Mouse (Mus musculus): ENCODE measurements at regions not wholly inside any gene's neighbourhood (a gene's known extent, or its start where the extent isn't known, plus 50 kb on each side); places are given as distances from the start of the nearest gene placed in this dataset.

- Histone ChIP-seq H3K4me1 (no peaks in the 10 kb centered on the region), H3K27ac (no peak overlapping the region), H3K9me3 (peaks cover 9% of the 10 kb centered on the region; the same call in 1 of the 2 replicates), H3K36me3 (no peaks in the 10 kb centered on the region), H3K27me3 (ENCODE audit: insufficient read depth, poor library complexity, severe bottlenecking) (no peaks in the 10 kb centered on the region), H3K4me3 (no peak overlapping the region)
- no peak for DNase-seq (ENCODE audit: low spot score)
- 25% methylated on average over 3 of the region's 3 CpGs for WGBS
Measured at GRCm38 (mm10) chr2:168371245-168371644, 89.7 kb upstream of the Kcng1 start.

DNA sequence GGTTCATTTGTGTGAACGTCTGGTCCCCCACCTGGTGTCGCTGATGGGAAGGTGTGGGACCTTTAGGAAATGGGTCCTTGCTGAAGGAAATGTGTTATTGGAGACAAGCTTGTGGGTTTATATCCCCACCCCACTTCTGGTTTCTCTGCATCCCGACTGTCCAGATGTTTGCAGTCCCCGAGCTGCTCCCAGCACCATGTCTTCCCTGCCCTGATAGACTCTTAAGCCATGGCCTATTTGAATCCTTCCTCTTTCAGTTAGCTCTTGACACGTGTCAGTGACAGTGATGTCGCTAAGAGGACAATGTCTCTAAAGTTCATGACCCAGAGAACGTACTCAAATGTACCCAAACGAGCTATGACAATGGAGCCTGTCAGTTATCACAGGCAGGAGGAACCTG lies 77.7 kb upstream of the Kcng1 start:
- Histone ChIP-seq H3K9me3 (no peaks in the 10 kb centered on the region), H3K27ac (no peak overlapping the region), H3K27me3 (ENCODE audit: insufficient read depth, poor library complexity, severe bottlenecking) (peaks cover 41% of the 10 kb centered on the region; the same call in 1 of the 2 replicates), H3K4me3 (no peak overlapping the region), H3K4me1 (no peaks in the 10 kb centered on the region), H3K36me3 (no peaks in the 10 kb centered on the region)
- WGBS = 56% methylated on average over 8 of the region's 8 CpGs
- no peak for DNase-seq (ENCODE audit: low spot score)

- no peak overlapping the region for H3K27ac ChIP-seq
- no peaks in the 10 kb centered on the region for H3K9me3 ChIP-seq
- WGBS = 76% methylated on average over 6 of the region's 6 CpGs
- peaks cover 43% of the 10 kb centered on the region; the same call in 1 of the 2 replicates for H3K27me3 ChIP-seq (ENCODE audit: insufficient read depth, poor library complexity, severe bottlenecking)
- H3K36me3 ChIP-seq = no peaks in the 10 kb centered on the region
- no peak overlapping the region for H3K4me3 ChIP-seq
- H3K4me1 ChIP-seq = no peaks in the 10 kb centered on the region
- no peak for DNase-seq (ENCODE audit: low spot score)
Measured at GRCm38 (mm10) chr2:168358551-168358950, 77.0 kb upstream of the Kcng1 start.

GRCm38 (mm10) chr2:168357815-168358214 lies 76.3 kb upstream of the Kcng1 start:
- H3K4me3 ChIP-seq = no peak overlapping the region
- H3K27me3 ChIP-seq (ENCODE audit: insufficient read depth, poor library complexity, severe bottlenecking) = peaks cover 49% of the 10 kb centered on the region
- no peaks in the 10 kb centered on the region for H3K9me3 ChIP-seq
- H3K27ac ChIP-seq = no peak overlapping the region
- no peaks in the 10 kb centered on the region for H3K36me3 ChIP-seq
- no peak for DNase-seq (ENCODE audit: low spot score)
- H3K4me1 ChIP-seq = no peaks in the 10 kb centered on the region
- WGBS = 74% methylated on average over 6 of the region's 6 CpGs

DNA sequence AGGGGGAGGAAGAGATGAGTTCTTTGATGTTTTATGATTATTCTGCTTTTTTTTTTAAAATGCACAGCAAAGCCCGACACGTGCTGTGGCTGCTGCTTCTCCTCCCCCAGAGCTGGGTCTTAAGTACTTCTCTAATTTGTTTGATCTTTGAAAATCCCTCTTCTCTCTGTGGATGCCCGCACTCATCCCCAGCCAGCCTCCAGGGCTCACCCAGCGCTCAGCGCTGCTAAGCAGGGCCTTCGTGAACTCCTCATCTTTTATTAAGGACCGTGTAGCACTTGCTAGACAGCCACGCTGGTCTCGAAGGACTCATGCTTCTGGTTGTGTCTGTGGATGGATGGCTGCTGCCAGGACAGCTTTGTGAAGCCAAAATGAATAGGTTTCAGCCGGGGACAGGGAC lies 72.9 kb upstream of the Kcng1 start:
- no peak for DNase-seq (ENCODE audit: low spot score)
- Histone ChIP-seq H3K9me3 (no peaks in the 10 kb centered on the region), H3K27me3 (ENCODE audit: insufficient read depth, poor library complexity, severe bottlenecking) (peaks cover 67% of the 10 kb centered on the region), H3K36me3 (no peaks in the 10 kb centered on the region), H3K4me3 (no peak overlapping the region), H3K4me1 (no peaks in the 10 kb centered on the region; the same call in 1 of the 2 replicates), H3K27ac (no peak overlapping the region)
- 70% methylated on average over 10 of the region's 10 CpGs for WGBS

- WGBS = 73% methylated on average over 5 of the region's 5 CpGs
- H3K27ac ChIP-seq = no peak overlapping the region
- no peak for DNase-seq (ENCODE audit: low spot score)
Measured at GRCm38 (mm10) chr2:168352626-168353025, 71.1 kb upstream of the Kcng1 start.

DNA sequence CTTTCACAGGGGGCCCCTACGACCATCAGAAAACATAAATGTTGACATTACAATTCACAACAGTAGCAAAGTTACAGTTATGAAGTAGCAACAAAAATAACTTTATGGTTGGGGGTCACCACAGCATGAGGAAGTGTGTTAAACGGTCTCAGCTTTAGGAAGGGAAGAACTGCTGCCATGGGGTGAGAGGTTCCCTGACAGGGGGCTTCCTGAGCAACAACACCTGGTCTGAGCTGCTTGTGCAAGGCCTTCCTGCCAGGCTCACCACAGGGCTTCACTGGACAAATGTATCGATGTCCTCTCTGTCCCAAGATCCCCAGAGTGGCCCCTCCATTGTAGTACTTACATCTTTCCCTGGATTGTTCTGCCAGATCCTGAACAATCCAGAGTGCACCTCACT lies 70.7 kb upstream of the Kcng1 start:
- Histone ChIP-seq H3K4me3 (no peak overlapping the region), H3K27ac (no peak overlapping the region), H3K9me3 (no peaks in the 10 kb centered on the region), H3K36me3 (no peaks in the 10 kb centered on the region), H3K27me3 (ENCODE audit: insufficient read depth, poor library complexity, severe bottlenecking) (peaks cover 59% of the 10 kb centered on the region), H3K4me1 (no peaks in the 10 kb centered on the region; the same call in 1 of the 2 replicates)
- no peak for DNase-seq (ENCODE audit: low spot score)
- 68% methylated on average over 3 of the region's 3 CpGs for WGBS

More at GRCm38 (mm10) chr2:168352626-168353025, 71.1 kb upstream of the Kcng1 start:
- no peaks in the 10 kb centered on the region; the same call in 1 of the 2 replicates for H3K4me1 ChIP-seq
- no peaks in the 10 kb centered on the region for H3K36me3 ChIP-seq
- no peak overlapping the region for H3K4me3 ChIP-seq
- peaks cover 61% of the 10 kb centered on the region for H3K27me3 ChIP-seq (ENCODE audit: insufficient read depth, poor library complexity, severe bottlenecking)
- no peaks in the 10 kb centered on the region for H3K9me3 ChIP-seq

DNA sequence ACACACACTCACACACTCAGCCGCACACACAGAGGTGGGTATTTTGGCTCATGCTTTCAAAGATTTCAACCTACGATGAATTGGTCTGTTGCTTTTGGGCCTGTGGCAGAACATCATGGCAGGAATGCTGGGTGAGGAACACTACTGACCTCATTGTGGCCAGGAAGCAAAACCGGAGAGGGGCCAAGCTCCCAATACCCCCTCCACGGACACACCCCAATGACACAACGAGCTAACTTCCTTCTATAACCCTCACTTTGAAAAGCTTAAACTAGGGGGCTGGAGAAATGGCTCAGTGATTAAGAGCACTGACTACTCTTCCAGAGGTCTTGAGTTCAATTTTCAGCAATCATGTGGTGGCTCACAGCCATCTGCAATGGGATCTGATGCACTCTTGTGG lies 63.8 kb upstream of the Kcng1 start:
- Histone ChIP-seq H3K27me3 (ENCODE audit: insufficient read depth, poor library complexity, severe bottlenecking) (peaks cover 58% of the 10 kb centered on the region), H3K27ac (no peak overlapping the region), H3K9me3 (no peaks in the 10 kb centered on the region), H3K4me1 (no peaks in the 10 kb centered on the region), H3K4me3 (no peak overlapping the region), H3K36me3 (no peaks in the 10 kb centered on the region)
- no peak for DNase-seq (ENCODE audit: low spot score)
- WGBS = 86% methylated on average over 5 of the region's 5 CpGs

DNA sequence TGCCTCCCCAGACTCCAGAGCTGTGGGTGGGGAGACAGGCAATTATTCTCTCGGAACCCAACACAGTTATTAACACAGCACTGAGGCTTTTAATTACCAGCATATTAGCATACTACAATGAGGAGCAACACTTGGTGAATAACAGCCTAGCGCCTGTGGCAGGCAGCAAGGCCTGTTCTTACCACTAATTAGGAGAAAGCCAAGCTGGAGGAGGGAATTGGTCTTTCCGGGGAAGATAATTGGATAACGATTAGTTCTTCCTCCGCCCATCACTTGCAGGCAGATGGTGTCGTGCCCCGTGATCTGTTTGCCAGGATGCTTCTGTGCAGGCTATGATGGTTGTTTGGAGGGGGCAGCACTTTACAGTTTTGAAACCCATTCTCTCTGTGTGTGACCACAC lies 62.2 kb upstream of the Kcng1 start:
- Histone ChIP-seq H3K27me3 (ENCODE audit: insufficient read depth, poor library complexity, severe bottlenecking) (peaks cover 64% of the 10 kb centered on the region), H3K4me3 (no peak overlapping the region), H3K27ac (no peak overlapping the region), H3K9me3 (no peaks in the 10 kb centered on the region), H3K36me3 (no peaks in the 10 kb centered on the region), H3K4me1 (no peaks in the 10 kb centered on the region)
- WGBS = 45% methylated on average over 7 of the region's 7 CpGs
- DNase-seq (ENCODE audit: low spot score) = no peak

GRCm38 (mm10) chr2:168338819-168339218 lies 57.3 kb upstream of the Kcng1 start:
- Histone ChIP-seq H3K36me3 (no peaks in the 10 kb centered on the region), H3K27me3 (ENCODE audit: insufficient read depth, poor library complexity, severe bottlenecking) (peaks cover 53% of the 10 kb centered on the region), H3K4me1 (peaks cover 8% of the 10 kb centered on the region), H3K4me3 (no peak overlapping the region), H3K9me3 (no peaks in the 10 kb centered on the region), H3K27ac (no peak overlapping the region)
- WGBS = 85% methylated on average over 6 of the region's 6 CpGs
- no peak for DNase-seq (ENCODE audit: low spot score)

DNA sequence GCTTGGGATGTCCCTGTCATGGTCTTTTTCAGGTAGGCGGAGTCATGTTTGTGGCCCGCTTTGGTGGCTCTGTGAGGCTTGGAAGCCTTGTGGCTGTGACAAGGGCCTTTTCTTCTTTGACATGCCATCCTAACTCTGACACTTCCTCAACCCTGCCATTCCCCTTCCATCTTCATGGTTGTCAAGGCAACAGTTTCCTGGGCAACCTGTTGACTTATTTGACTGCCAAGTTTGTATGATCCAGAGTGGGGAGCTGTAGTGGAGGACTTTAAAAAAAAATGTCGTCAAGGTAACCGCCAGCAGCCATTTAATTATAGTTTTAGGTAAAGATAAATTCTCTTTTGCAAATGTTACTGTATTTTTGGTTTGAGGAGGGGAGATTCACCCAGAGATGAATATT lies 56.8 kb upstream of the Kcng1 start:
- peaks cover 12% of the 10 kb centered on the region for H3K4me1 ChIP-seq
- no peak for DNase-seq (ENCODE audit: low spot score)
- no peaks in the 10 kb centered on the region for H3K36me3 ChIP-seq
- H3K9me3 ChIP-seq = no peaks in the 10 kb centered on the region
- H3K27ac ChIP-seq = no peak overlapping the region
- 86% methylated on average over 4 of the region's 4 CpGs for WGBS
- H3K4me3 ChIP-seq = no peak overlapping the region
- peaks cover 49% of the 10 kb centered on the region for H3K27me3 ChIP-seq (ENCODE audit: insufficient read depth, poor library complexity, severe bottlenecking)

- 71% methylated on average over 3 of the region's 3 CpGs for WGBS
- no peaks in the 10 kb centered on the region for H3K9me3 ChIP-seq
- no peaks in the 10 kb centered on the region for H3K36me3 ChIP-seq
- H3K4me3 ChIP-seq = no peak overlapping the region
- peaks cover 17% of the 10 kb centered on the region for H3K4me1 ChIP-seq
- peaks cover 44% of the 10 kb centered on the region for H3K27me3 ChIP-seq (ENCODE audit: insufficient read depth, poor library complexity, severe bottlenecking)
- no peak for DNase-seq (ENCODE audit: low spot score)
- no peak overlapping the region for H3K27ac ChIP-seq
Measured at GRCm38 (mm10) chr2:168337611-168338010, 56.1 kb upstream of the Kcng1 start.

- 80% methylated on average over 11 of the region's 11 CpGs for WGBS
- Histone ChIP-seq H3K27me3 (ENCODE audit: insufficient read depth, poor library complexity, severe bottlenecking) (peaks cover 26% of the 10 kb centered on the region), H3K36me3 (no peaks in the 10 kb centered on the region), H3K4me3 (no peak overlapping the region), H3K9me3 (no peaks in the 10 kb centered on the region), H3K4me1 (peaks cover 17% of the 10 kb centered on the region), H3K27ac (no peak overlapping the region)
- DNase-seq (ENCODE audit: low spot score) = no peak
Measured at GRCm38 (mm10) chr2:168335739-168336385, 54.3 kb upstream of the Kcng1 start.

GRCm38 (mm10) chr2:168334241-168334588 lies 52.7 kb upstream of the Kcng1 start:
- Histone ChIP-seq H3K27ac (peak overlapping the region; percentile 70), H3K27me3 (ENCODE audit: insufficient read depth, poor library complexity, severe bottlenecking) (peaks cover 17% of the 10 kb centered on the region), H3K9me3 (no peaks in the 10 kb centered on the region), H3K36me3 (no peaks in the 10 kb centered on the region), H3K4me3 (no peak overlapping the region), H3K4me1 (peaks cover 17% of the 10 kb centered on the region)
- no peak for DNase-seq (ENCODE audit: low spot score)
- 31% methylated on average over 9 of the region's 9 CpGs for WGBS

Data from heart, embryonic 10.5 days (tissue).